Comparison of ENCODE assay signal across 26 mouse cellular contexts in genomic region chr7:43409084-43409483, GRCm38 (mm10). TPM values are rescaled to one million over a fixed set of nuclear protein-coding genes. Genes with fewer than 3 reads are reported as not detected.
"Had no signal": no experiment of that assay in that cellular context is flagged by ENCODE, and none has a peak within 500 bp of the region (broad histone marks: within the 10 kb centered on the region; RNA-seq: fewer than 3 reads in every experiment).

No protein-coding gene starts in this region.

- DNase-seq: kidney, adult 8-10 months; kidney, postnatal 25 days; layer of hippocampus, adult 9-11 months; lung, adult 18-20 months; lung, postnatal 10 days; lung, postnatal 36 days; midbrain, embryonic 14.5 days; right cerebral cortex, adult 18-20 months; right cerebral cortex, postnatal 14 days; right cerebral cortex, postnatal 4 days; thymus, adult 18-20 months; thymus, postnatal 36 days had no signal

- H3K9me3 ChIP-seq: lung, embryonic 15.5 days; neural tube, embryonic 12.5 days; neural tube, embryonic 15.5 days had no signal

- H3K4me3 ChIP-seq: layer of hippocampus, adult 2 months; lung, embryonic 15.5 days; neural tube, embryonic 12.5 days; neural tube, embryonic 15.5 days had no signal

- H3K27me3 ChIP-seq: lung, embryonic 15.5 days; neural tube, embryonic 12.5 days; neural tube, embryonic 15.5 days had no signal

- H3K36me3 ChIP-seq: lung, embryonic 15.5 days; neural tube, embryonic 12.5 days; neural tube, embryonic 15.5 days had no signal

- H3K27ac ChIP-seq: kidney, postnatal 0 days; layer of hippocampus, adult 2 months; liver, embryonic 14.5 days; lung, embryonic 15.5 days; neural tube, embryonic 12.5 days; neural tube, embryonic 15.5 days had no signal

- H3K4me2 ChIP-seq: liver, embryonic 11.5 days; lung, embryonic 15.5 days; midbrain, embryonic 11.5 days; neural tube, embryonic 12.5 days; neural tube, embryonic 15.5 days had no signal

- H3K9ac ChIP-seq: liver, embryonic 14.5 days; lung, embryonic 15.5 days; neural tube, embryonic 12.5 days; neural tube, embryonic 15.5 days had no signal

- H3K4me1 ChIP-seq: lung, embryonic 15.5 days; neural tube, embryonic 12.5 days; neural tube, embryonic 15.5 days had no signal

RNA-seq across cellular contexts. Expression of gene Siglecg, which starts 1.1 kb away (rescaled TPM):
- polyA plus RNA-seq: midbrain, embryonic 11.5 days; midbrain, embryonic 14.5 days; midbrain, postnatal 0 days had no signal

RNA-seq across cellular contexts. Expression of gene Lim2, which starts 18.4 kb away (rescaled TPM):
- polyA plus RNA-seq: kidney, postnatal 0 days; large intestine, adult 2 months; limb, embryonic 11.5 days; limb, embryonic 14.5 days; liver, embryonic 11.5 days; lung, embryonic 15.5 days; midbrain, embryonic 14.5 days; midbrain, postnatal 0 days; neural tube, embryonic 12.5 days; neural tube, embryonic 15.5 days; stomach, embryonic 16.5 days; testis, adult 2 months had no signal

RNA-seq across cellular contexts. Expression of gene Nkg7, which starts 27.8 kb away (rescaled TPM):
- polyA plus RNA-seq: midbrain, embryonic 11.5 days; midbrain, embryonic 14.5 days; neural tube, embryonic 15.5 days; testis, adult 2 months had no signal

RNA-seq across cellular contexts. Expression of gene Cldnd2, which starts 31.5 kb away (rescaled TPM):
- polyA plus RNA-seq: large intestine, adult 2 months; limb, embryonic 11.5 days; limb, embryonic 14.5 days; liver, embryonic 11.5 days; liver, embryonic 14.5 days; lung, embryonic 15.5 days; midbrain, embryonic 11.5 days; midbrain, embryonic 14.5 days; midbrain, postnatal 0 days; neural tube, embryonic 12.5 days; neural tube, embryonic 15.5 days; stomach, embryonic 16.5 days had no signal
